Mouse (Mus musculus) testis, adult 2 months (tissue): Measurements from ENCODE around the gene Usf3. TPM values are rescaled to one million over a fixed set of nuclear protein-coding genes. Genes with fewer than 3 reads are reported as not detected.

ENCODE experiments used
- H3K27ac ChIP-seq: fragments of 200-500 bp; 2 replicates; pipeline ENCODE4 v1.5.1; 2012; ENCODE audit warnings: low read depth, low read length; ENCODE audit not compliant: control insufficient read depth, insufficient read depth
- H3K27me3 ChIP-seq: fragments of 200-500 bp; 2 replicates; pipeline ENCODE4 v1.6.1; 2012; ENCODE audit warnings: mild to moderate bottlenecking, low read length, moderate library complexity; ENCODE audit not compliant: control insufficient read depth, insufficient read depth
- H3K36me3 ChIP-seq: fragments of 200-500 bp; 2 replicates; pipeline ENCODE4 v1.6.1; 2012; ENCODE audit warnings: mild to moderate bottlenecking, low read length; ENCODE audit not compliant: control insufficient read depth, insufficient read depth
- H3K4me1 ChIP-seq: fragments of 200-500 bp; 2 replicates; pipeline ENCODE4 v1.6.1; 2012; ENCODE audit warnings: low read length; ENCODE audit not compliant: control insufficient read depth, insufficient read depth
- H3K4me3 ChIP-seq: fragments of 200-500 bp; 2 replicates; pipeline ENCODE4 v1.5.1; 2012; ENCODE audit warnings: low read depth, mild to moderate bottlenecking, low read length, moderate library complexity, mixed read lengths; ENCODE audit not compliant: control insufficient read depth
- CTCF ChIP-seq: fragments of 200-500 bp; IDR thresholded peaks from 2 replicates; pipeline ENCODE4 v1.5.1; 2012; ENCODE audit warnings: low read depth, mild to moderate bottlenecking, inconsistent platforms, low read length, moderate library complexity; ENCODE audit not compliant: control insufficient read depth, insufficient read depth, insufficient replicate concordance
- POLR2A ChIP-seq: fragments of 200-500 bp; IDR thresholded peaks from 2 replicates; pipeline ENCODE4 v1.6.1; 2012; ENCODE audit warnings: low read depth, mild to moderate bottlenecking, inconsistent platforms, low read length, moderate library complexity; ENCODE audit not compliant: control insufficient read depth
- polyA plus RNA-seq: library from polyadenylated mRNA; depleted of rRNA; stranded (reverse); fragments of >200 nt; gene quantifications from 2 replicates; pipeline ENCODE4 v1.2.3, GENCODE M21; 2012

Usf3 gene
- polyA plus RNA-seq, 1 experiment: 3.9 TPM

- Histone ChIP-seq H3K4me3 (no peak overlapping the region), H3K4me1 (no peaks in the 10 kb centered on the region), H3K36me3 (no peaks in the 10 kb centered on the region), H3K27ac (no peak overlapping the region), H3K27me3 (no peaks in the 10 kb centered on the region)
- TF ChIP-seq POLR2A (no peak), CTCF (no peak)
Measured at GRCm38 (mm10) chr16:44254698-44255097, 81.7 kb downstream of the Usf3 start.

- H3K27ac ChIP-seq: no peak overlapping the region
- no peak for TF ChIP-seq POLR2A
- no peak for TF ChIP-seq CTCF
- no peaks in the 10 kb centered on the region for H3K27me3 ChIP-seq
- no peaks in the 10 kb centered on the region for H3K4me1 ChIP-seq
- no peaks in the 10 kb centered on the region for H3K36me3 ChIP-seq
- H3K4me3 ChIP-seq: no peak overlapping the region
Measured at GRCm38 (mm10) chr16:44257476-44257875, 84.4 kb downstream of the Usf3 start.

- H3K4me3 ChIP-seq: no peak overlapping the region
- H3K36me3 ChIP-seq: no peaks in the 10 kb centered on the region
- H3K27ac ChIP-seq: no peak overlapping the region
- no peaks in the 10 kb centered on the region for H3K27me3 ChIP-seq
- no peaks in the 10 kb centered on the region for H3K4me1 ChIP-seq
- TF ChIP-seq POLR2A (no peak), CTCF (no peak)
Measured at GRCm38 (mm10) chr16:44264916-44265315, 91.9 kb downstream of the Usf3 start.

- H3K36me3 ChIP-seq: no peaks in the 10 kb centered on the region
- H3K4me1 ChIP-seq: no peaks in the 10 kb centered on the region
- H3K27me3 ChIP-seq: no peaks in the 10 kb centered on the region
- H3K4me3 ChIP-seq: no peak overlapping the region
- TF ChIP-seq CTCF (no peak), POLR2A (no peak)
- no peak overlapping the region for H3K27ac ChIP-seq
Measured at GRCm38 (mm10) chr16:44265562-44265961, 92.5 kb downstream of the Usf3 start.

- no peaks in the 10 kb centered on the region for H3K27me3 ChIP-seq
- TF ChIP-seq POLR2A: no peak
- TF ChIP-seq CTCF: no peak
- H3K4me1 ChIP-seq: no peaks in the 10 kb centered on the region
- H3K36me3 ChIP-seq: no peaks in the 10 kb centered on the region
- peak overlapping the region; percentile 62; the same call in 1 of the 2 replicates for H3K27ac ChIP-seq
- no peak overlapping the region for H3K4me3 ChIP-seq
Measured at GRCm38 (mm10) chr16:44268541-44269215, 95.6 kb downstream of the Usf3 start.

- H3K27me3 ChIP-seq: no peaks in the 10 kb centered on the region
- no peak overlapping the region for H3K27ac ChIP-seq
- H3K4me1 ChIP-seq: no peaks in the 10 kb centered on the region
- no peak overlapping the region for H3K4me3 ChIP-seq
- TF ChIP-seq POLR2A (no peak), CTCF (no peak)
- no peaks in the 10 kb centered on the region for H3K36me3 ChIP-seq
Measured at GRCm38 (mm10) chr16:44269578-44269977, 96.5 kb downstream of the Usf3 start.

- H3K4me3 ChIP-seq: no peak overlapping the region
- H3K27me3 ChIP-seq: no peaks in the 10 kb centered on the region
- TF ChIP-seq CTCF (no peak), POLR2A (no peak)
- no peaks in the 10 kb centered on the region for H3K4me1 ChIP-seq
- H3K36me3 ChIP-seq: no peaks in the 10 kb centered on the region
- no peak overlapping the region for H3K27ac ChIP-seq
Measured at GRCm38 (mm10) chr16:44270606-44271005, 97.6 kb downstream of the Usf3 start.
